Mouse (Mus musculus) layer of hippocampus, postnatal 10 days (tissue): ENCODE measurements around the gene Klrg2. TPM values are rescaled to one million over a fixed set of nuclear protein-coding genes. Genes with fewer than 3 reads are reported as not detected.

ENCODE experiments used
- DNase-seq, 2 experiments: peaks; one replicate each; pipeline ENCODE4 v3.0.0; 2021; ENCODE audit warnings: low spot score in 2 of 2
- total RNA-seq, 2 experiments: library from RNA; stranded (reverse); gene quantifications; 2 replicates each; pipeline ENCODE4 v1.2.3; 2021

Klrg2 gene
- total RNA-seq, 2 experiments from 2014 or later = 1.0 to 1.1 TPM

- no peak for DNase-seq
These were observed 4.2 kb downstream of the Klrg2 start for GRCm38 (mm10) chr6:38632826-38633225.

GRCm38 (mm10) chr6:38629556-38629955 is 7.5 kb downstream of the Klrg2 start:
- no peak for DNase-seq

- no peak for DNase-seq
These were observed 9.6 kb downstream of the Klrg2 start for GRCm38 (mm10) chr6:38627486-38627885.

GRCm38 (mm10) chr6:38627081-38627480 is 10.0 kb downstream of the Klrg2 start:
- DNase-seq = no peak

- peak; percentile 19 to 38 for DNase-seq
These were observed 11.0 kb downstream of the Klrg2 start for GRCm38 (mm10) chr6:38626086-38626485.

- peak in 1 of 2 experiments; percentile 12 for DNase-seq
These were observed 12.6 kb downstream of the Klrg2 start for GRCm38 (mm10) chr6:38624439-38624838.

- DNase-seq = peak in 1 of 2 experiments; percentile 5
These were observed 13.6 kb downstream of the Klrg2 start for GRCm38 (mm10) chr6:38623457-38623856.

- no peak for DNase-seq
These were observed 14.6 kb downstream of the Klrg2 start for GRCm38 (mm10) chr6:38622406-38622805.

- DNase-seq = no peak
These were observed 27.1 kb downstream of the Klrg2 start for GRCm38 (mm10) chr6:38609892-38610291.

GRCm38 (mm10) chr6:38597481-38597880 is 39.6 kb downstream of the Klrg2 start:
- DNase-seq = no peak

- DNase-seq = no peak
These were observed 55.3 kb downstream of the Klrg2 start for GRCm38 (mm10) chr6:38581711-38582110.

- no peak for DNase-seq
These were observed 56.8 kb downstream of the Klrg2 start for GRCm38 (mm10) chr6:38580112-38580857.

- DNase-seq = no peak
These were observed 60.9 kb downstream of the Klrg2 start for GRCm38 (mm10) chr6:38576096-38576495.

Other genes with a start within 250 kb of the Klrg2 start
- 10 to 100 TPM; 38.3 to 44.0 TPM for gene Ubn2, start 203.3 kb downstream of the Klrg2 start, total RNA-seq
- gene Fmc1, start 103.7 kb downstream of the Klrg2 start, total RNA-seq = 10 to 100 TPM; 49.8 to 57.9 TPM
- 100 to 1,000 TPM; 176 to 197 TPM for gene Luc7l2, start 85.9 kb downstream of the Klrg2 start, total RNA-seq
- gene Clec2l, start 25.8 kb upstream of the Klrg2 start, total RNA-seq = 100 to 1,000 TPM; 113 to 119 TPM
- gene Tbxas1, start 238.2 kb upstream of the Klrg2 start, total RNA-seq = 1 to 10 TPM; 2.0 to 3.6 TPM
- gene Hipk2, start 238.9 kb upstream of the Klrg2 start, total RNA-seq = 10 to 100 TPM; 51.0 to 54.3 TPM